Mouse (Mus musculus) central nervous system, embryonic 18 days (tissue): ENCODE measurements around the gene Kcnd3. TPM values are rescaled to one million over a fixed set of nuclear protein-coding genes. Genes with fewer than 3 reads are reported as not detected.

Source experiments
- polyA plus RNA-seq: library from polyadenylated mRNA; depleted of rRNA; stranded (reverse); fragments of >200 nt; gene quantifications from 2 replicates; pipeline ENCODE4 v1.2.3, GENCODE M21; 2012; rRNA removed

The Kcnd3 gene
- 21.1 and 23.2 TPM in 2 replicates for polyA plus RNA-seq

GRCm38 (mm10) chr3:105451627-105452555 is at the start of gene Kcnd3:
Kcnd3 (plus strand) TSS chr3:105452330.

GRCm38 (mm10) chr3:105687324-105688060 is 235.4 kb downstream of the Kcnd3 start, which contains the start of gene Ddx20:
Ddx20 (minus strand) TSS chr3:105687574.

GRCm38 (mm10) chr3:105704031-105705008 is 252.2 kb downstream of the Kcnd3 start, which contains the start of gene Inka2:
Inka2 (plus strand) TSS chr3:105704599.

Other genes with a start within 250 kb of the Kcnd3 start
- gene Ddx20, start 235.2 kb downstream of the Kcnd3 start, polyA plus RNA-seq, result 15.8 and 16.1 TPM in 2 replicates